Mouse (Mus musculus): ENCODE measurements around the gene Nme7. TPM values are rescaled to one million over a fixed set of nuclear protein-coding genes. Genes with fewer than 3 reads are reported as not detected.

Gene Nme7
- total and polyA plus RNA-seq, 3 experiments = 23.5 to 33.2 (median 25.3) TPM

DNA sequence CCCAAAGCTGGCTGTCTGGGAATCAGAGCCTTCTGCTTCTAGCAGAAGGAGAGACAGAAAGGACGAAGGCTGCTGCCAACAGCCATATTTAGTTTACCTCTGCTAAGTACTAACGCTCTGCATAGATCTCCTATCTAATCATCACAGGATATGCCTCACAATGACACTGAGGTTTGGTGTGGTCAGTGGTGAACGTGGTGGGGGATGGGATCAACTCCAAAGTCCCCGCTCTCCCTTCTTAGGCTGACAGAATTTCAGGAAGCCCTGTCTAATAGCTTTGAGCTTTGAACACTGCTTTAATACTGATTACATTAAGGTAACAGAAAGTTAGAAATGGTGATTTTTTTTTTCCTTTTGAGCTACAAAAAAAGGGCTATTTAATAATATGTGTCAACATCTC is 146.3 kb downstream of the Nme7 start:
- H3K4me1 ChIP-seq (ENCODE audit: control insufficient read depth in 1 of 2, insufficient read depth in 2 of 2) = peaks cover 6 to 17% of the 10 kb centered on the region in 2 experiments; a peak in 3 of 4 replicates
- in situ Hi-C loops (cut with MboI; ENCODE audit: low pct_ligation_motif_present, low pct_unique_long_range_greater_than_20kb, low sequenced_read_pairs) = no loop called here
- no peak overlapping the region for H3K27ac ChIP-seq (ENCODE audit: insufficient read depth, low read depth)
- no peak overlapping the region for H3K4me3 ChIP-seq (replicated peaks in 1 of 3; ENCODE audit: low read depth in 2 of 3, low read length in 2 of 3, poor library complexity in 1 of 3)
- H3K4me2 ChIP-seq (ENCODE audit: insufficient read depth, low read depth, poor library complexity, severe bottlenecking) = no peak overlapping the region
- no peaks in the 10 kb centered on the region for H3K27me3 ChIP-seq (replicated peaks)
- H3K36me3 ChIP-seq (replicated peaks in 1 of 2; ENCODE audit: control insufficient read depth in 1 of 2, insufficient read depth in 1 of 2, low read length in 1 of 2) = no peaks in the 10 kb centered on the region
- no peak overlapping the region for H3K9ac ChIP-seq (ENCODE audit: insufficient read depth, low read depth)
- no peak for DNase-seq (ENCODE audit: extremely low read depth)
- H3K9me3 ChIP-seq (replicated peaks; ENCODE audit: low read length) = no peaks in the 10 kb centered on the region
- dilution Hi-C loops (cut with MboI; ENCODE audit: extremely low pct_ligation_motif_present, extremely low pct_unique_long_range_greater_than_20kb, low sequenced_read_pairs) = no loop called here
- TF ChIP-seq ZNF384 (IDR thresholded peaks at IDR 0.05; ENCODE audit: low read depth, low read length) (no peak), ELF1 (IDR thresholded peaks at IDR 0.05; ENCODE audit: low read depth, low read length) (no peak), EP300 (IDR thresholded peaks at IDR 0.05; ENCODE audit: low read length) (no peak), NELFE (IDR thresholded peaks at IDR 0.05; ENCODE audit: low read depth, low read length) (no peak), POLR2AphosphoS2 (IDR thresholded peaks at IDR 0.05; ENCODE audit: low read depth, low read length) (no peak), GABPA (IDR thresholded peaks at IDR 0.05; ENCODE audit: insufficient replicate concordance, low read depth, low read length) (no peak), SMC3 (IDR thresholded peaks at IDR 0.05; ENCODE audit: low read depth, low read length) (no peak), MEF2A (IDR thresholded peaks at IDR 0.05; ENCODE audit: borderline replicate concordance, low read depth, low read length) (no peak), ZMIZ1 (IDR thresholded peaks at IDR 0.05; ENCODE audit: low read depth, low read length) (no peak), MAX (IDR thresholded peaks at IDR 0.05; ENCODE audit: low read length) (no peak), NRF1 (IDR thresholded peaks at IDR 0.05; ENCODE audit: low read depth, low read length) (no peak), JUND (conservative IDR thresholded peaks at IDR 0.05; ENCODE audit: low read depth, low read length) (no peak)
- no peaks in the 10 kb centered on the region for H3K79me2 ChIP-seq (replicated peaks; ENCODE audit: control insufficient read depth, extremely low read depth, insufficient read depth, poor library complexity, severe bottlenecking)

DNA sequence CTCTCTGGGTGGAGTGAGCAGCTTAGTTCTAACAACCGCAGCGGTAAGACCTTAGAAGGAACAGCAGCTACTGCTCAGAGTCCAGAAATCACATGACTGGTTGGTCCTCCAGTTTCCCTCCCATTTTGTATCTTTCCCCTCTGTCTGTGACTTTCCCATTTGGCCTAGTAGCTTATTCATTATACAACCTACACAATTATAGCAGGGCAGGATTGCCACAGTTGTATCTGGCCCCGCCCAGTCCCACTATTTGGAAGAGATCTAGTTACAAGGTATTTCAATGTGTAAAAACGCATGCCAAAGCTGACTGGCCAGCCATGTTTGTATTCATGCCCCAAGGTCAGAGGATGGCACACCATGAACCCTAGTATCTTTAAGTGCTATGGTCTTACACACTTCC is 146.7 kb downstream of the Nme7 start:
- H3K27me3 ChIP-seq (replicated peaks) = no peaks in the 10 kb centered on the region
- H3K4me3 ChIP-seq (replicated peaks in 1 of 3; ENCODE audit: low read depth in 2 of 3, low read length in 2 of 3, poor library complexity in 1 of 3) = no peak overlapping the region
- H3K27ac ChIP-seq (ENCODE audit: insufficient read depth, low read depth) = no peak overlapping the region
- peaks cover 6 to 17% of the 10 kb centered on the region in 2 experiments; a peak in 3 of 4 replicates for H3K4me1 ChIP-seq (ENCODE audit: control insufficient read depth in 1 of 2, insufficient read depth in 2 of 2)
- H3K9me3 ChIP-seq (replicated peaks; ENCODE audit: low read length) = no peaks in the 10 kb centered on the region
- in situ Hi-C loops (cut with MboI; ENCODE audit: low pct_ligation_motif_present, low pct_unique_long_range_greater_than_20kb, low sequenced_read_pairs) = no loop called here
- H3K79me2 ChIP-seq (replicated peaks; ENCODE audit: control insufficient read depth, extremely low read depth, insufficient read depth, poor library complexity, severe bottlenecking) = no peaks in the 10 kb centered on the region
- no peak for DNase-seq (ENCODE audit: extremely low read depth)
- H3K4me2 ChIP-seq (ENCODE audit: insufficient read depth, low read depth, poor library complexity, severe bottlenecking) = no peak overlapping the region
- dilution Hi-C loops (cut with MboI; ENCODE audit: extremely low pct_ligation_motif_present, extremely low pct_unique_long_range_greater_than_20kb, low sequenced_read_pairs) = no loop called here
- H3K9ac ChIP-seq (ENCODE audit: insufficient read depth, low read depth) = no peak overlapping the region
- H3K36me3 ChIP-seq (replicated peaks in 1 of 2; ENCODE audit: control insufficient read depth in 1 of 2, insufficient read depth in 1 of 2, low read length in 1 of 2) = no peaks in the 10 kb centered on the region
- TF ChIP-seq USF2 (conservative IDR thresholded peaks at IDR 0.05; ENCODE audit: low read depth, low read length) = no peak
- no peak for TF ChIP-seq ZNF384 (IDR thresholded peaks at IDR 0.05; ENCODE audit: low read depth, low read length)
- no peak for TF ChIP-seq NELFE (IDR thresholded peaks at IDR 0.05; ENCODE audit: low read depth, low read length)
- no peak for TF ChIP-seq ZKSCAN1 (IDR thresholded peaks at IDR 0.05; ENCODE audit: borderline replicate concordance, low read depth, low read length)
- no peak for TF ChIP-seq MAZ (IDR thresholded peaks at IDR 0.05; ENCODE audit: low read depth, low read length)
- no peak for TF ChIP-seq MEF2A (IDR thresholded peaks at IDR 0.05; ENCODE audit: borderline replicate concordance, low read depth, low read length)
- TF ChIP-seq SMC3 (IDR thresholded peaks at IDR 0.05; ENCODE audit: low read depth, low read length) = no peak
- no peak for TF ChIP-seq MAFK (IDR thresholded peaks at IDR 0.05; ENCODE audit: insufficient replicate concordance, low read length)
- no peak for TF ChIP-seq ELF1 (IDR thresholded peaks at IDR 0.05; ENCODE audit: low read depth, low read length)
- no peak for TF ChIP-seq POLR2AphosphoS2 (IDR thresholded peaks at IDR 0.05; ENCODE audit: low read depth, low read length)
- TF ChIP-seq BHLHE40 (IDR thresholded peaks at IDR 0.05; ENCODE audit: low read depth, low read length) = no peak
- no peak for TF ChIP-seq CHD2 (IDR thresholded peaks at IDR 0.05; ENCODE audit: low read length)
- no peak for TF ChIP-seq NRF1 (IDR thresholded peaks at IDR 0.05; ENCODE audit: low read depth, low read length)
- no peak for TF ChIP-seq SIN3A (IDR thresholded peaks at IDR 0.05; ENCODE audit: low read length)
- TF ChIP-seq ZMIZ1 (IDR thresholded peaks at IDR 0.05; ENCODE audit: low read depth, low read length) = no peak
- no peak for TF ChIP-seq TCF12 (IDR thresholded peaks at IDR 0.05; ENCODE audit: low read depth, low read length)
- TF ChIP-seq JUND (conservative IDR thresholded peaks at IDR 0.05; ENCODE audit: low read depth, low read length) = no peak
- no peak for TF ChIP-seq USF1 (IDR thresholded peaks at IDR 0.05; ENCODE audit: low read depth, low read length)

All from CH12.LX (cell line).